ENCODE assay signal across 7 mouse cellular contexts in the genomic region with DNA sequence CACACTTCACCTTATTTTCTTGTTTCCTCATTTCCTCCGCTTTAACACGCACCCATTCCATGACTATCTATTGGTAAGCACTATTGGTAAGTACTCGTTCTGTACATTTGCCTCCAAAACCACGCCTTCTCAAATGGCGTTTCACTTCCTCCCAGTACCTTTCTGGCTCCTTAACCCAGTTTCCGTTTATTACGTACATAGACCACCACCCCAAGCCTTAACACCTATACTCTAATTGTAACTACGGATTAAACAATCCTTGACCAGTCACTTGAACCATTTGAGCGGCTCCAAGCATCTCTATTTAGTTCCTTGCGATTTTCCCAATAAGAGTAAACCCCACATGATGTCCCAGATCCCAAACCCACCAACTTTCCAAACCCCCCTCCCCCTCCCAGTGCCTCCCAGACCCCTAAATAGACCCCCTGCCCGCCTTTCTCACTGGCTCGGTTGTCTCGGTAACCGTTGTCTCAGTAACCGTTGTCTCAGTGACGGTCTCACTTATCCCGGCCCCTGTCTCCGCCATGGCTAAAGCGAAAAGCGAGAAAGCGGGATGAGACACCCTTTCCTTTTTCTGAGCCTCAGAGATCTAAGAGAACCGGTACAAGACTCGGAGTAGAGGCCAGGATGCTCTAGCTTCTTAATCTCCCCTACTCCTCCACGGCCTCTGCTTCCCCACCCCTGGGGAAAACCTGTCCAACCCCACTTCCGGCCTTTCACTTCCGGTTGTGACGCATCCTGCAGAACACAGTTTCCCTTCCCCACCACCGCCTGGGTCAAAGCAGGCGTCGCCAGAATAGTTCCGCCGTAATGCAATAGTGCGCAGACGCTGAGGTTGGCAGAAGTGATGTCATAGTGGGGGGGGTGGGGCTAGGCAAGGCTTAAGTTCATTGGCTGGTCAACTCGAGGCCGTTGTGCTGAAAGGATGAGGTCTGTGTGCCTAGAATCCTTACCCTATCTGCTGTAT. TPM values are rescaled to one million over a fixed set of nuclear protein-coding genes. Genes with fewer than 3 reads are reported as not detected.
DNase-seq lines count a peak whose midpoint lies in the region; ATAC-seq lines count a peak whose summit lies in the region.

A gene (minus strand): TSS at position 761 of the 967 bp plus-strand sequence.

- peak within 1 kb of the TSS; percentile 47; the same call in 1 of the 2 replicates for H3K27ac ChIP-seq in embryonic facial prominence, embryonic 11.5 days (replicated peaks; ENCODE audit: low read depth, low read length)
- H3K27ac ChIP-seq in limb, embryonic 10.5 days, result peak within 1 kb of the TSS; percentile 85
- peak within 1 kb of the TSS; percentile 85 for H3K27ac ChIP-seq in midbrain, embryonic 13.5 days

- H3K36me3 ChIP-seq in embryonic facial prominence, embryonic 11.5 days (replicated peaks; ENCODE audit: control insufficient read depth, insufficient read depth, low read depth, low read length), result no peaks in the 10 kb centered on the region
- H3K36me3 ChIP-seq in limb, embryonic 10.5 days, result peaks cover 39% of the 10 kb centered on the region
- peaks cover 30% of the 10 kb centered on the region for H3K36me3 ChIP-seq in midbrain, embryonic 13.5 days

- peak; percentile 93 for ATAC-seq in embryonic facial prominence, embryonic 11.5 days (replicated peaks; ENCODE audit: insufficient number of reproducible peaks, low FRiP score, low TSS enrichment, low read depth)
- peak; percentile 93 for ATAC-seq in granulocyte monocyte progenitor cell, adult 5-6 weeks (replicated peaks; ENCODE audit: poor library complexity, severe bottlenecking)
- ATAC-seq in midbrain, embryonic 13.5 days, result peak; percentile 96

- peak within 1 kb of the TSS; percentile 70 for H3K9ac ChIP-seq in embryonic facial prominence, embryonic 11.5 days (replicated peaks; ENCODE audit: low read length)
- peak within 1 kb of the TSS; percentile 72 for H3K9ac ChIP-seq in midbrain, embryonic 13.5 days (replicated peaks)

- DNase-seq in adrenal gland, postnatal 14 days, result peak; percentile 97
- peak; percentile 99 for DNase-seq in embryonic facial prominence, embryonic 11.5 days (ENCODE audit: low spot score)
- DNase-seq in kidney, adult 11 months, result peak; percentile 96
- DNase-seq in limb, embryonic 10.5 days (ENCODE audit: low spot score), result peak; percentile 97
- peak; percentile 86 for DNase-seq in spleen, adult 12 weeks (ENCODE audit: low spot score)

- peak within 1 kb of the TSS; percentile 61 for H3K4me2 ChIP-seq in embryonic facial prominence, embryonic 11.5 days (ENCODE audit: low read depth, low read length)
- H3K4me2 ChIP-seq in midbrain, embryonic 13.5 days (replicated peaks), result peak within 1 kb of the TSS; percentile 85

- H3K4me3 ChIP-seq in embryonic facial prominence, embryonic 11.5 days (ENCODE audit: low read depth, low read length), result peak within 1 kb of the TSS; percentile 73
- H3K4me3 ChIP-seq in limb, embryonic 10.5 days, result peak within 1 kb of the TSS; percentile 72
- H3K4me3 ChIP-seq in midbrain, embryonic 13.5 days (replicated peaks), result peak within 1 kb of the TSS; percentile 68

- peaks cover 2% of the 10 kb centered on the region; the same call in 1 of the 2 replicates for H3K27me3 ChIP-seq in embryonic facial prominence, embryonic 11.5 days (ENCODE audit: control insufficient read depth, insufficient read depth, low read length)
- peaks cover 17% of the 10 kb centered on the region for H3K27me3 ChIP-seq in limb, embryonic 10.5 days (ENCODE audit: low read depth, poor library complexity, severe bottlenecking)
- H3K27me3 ChIP-seq in midbrain, embryonic 13.5 days, result 0 out of 2 replicates have a peak, but pooled peaks cover 2% of the 10 kb centered on the region

- H3K9me3 ChIP-seq in embryonic facial prominence, embryonic 11.5 days (replicated peaks; ENCODE audit: control insufficient read depth, low read length), result no peaks in the 10 kb centered on the region
- H3K9me3 ChIP-seq in limb, embryonic 10.5 days (replicated peaks), result no peaks in the 10 kb centered on the region
- H3K9me3 ChIP-seq in midbrain, embryonic 13.5 days, result no peaks in the 10 kb centered on the region

- 2% methylated on average over 36 of the region's 36 CpGs for WGBS in embryonic facial prominence, embryonic 11.5 days
- 3% methylated on average over 36 of the region's 36 CpGs for WGBS in limb, embryonic 10.5 days
- 2% methylated on average over 36 of the region's 36 CpGs for WGBS in midbrain, embryonic 13.5 days

- H3K4me1 ChIP-seq in embryonic facial prominence, embryonic 11.5 days (ENCODE audit: control insufficient read depth, insufficient read depth, low read length), result no peaks in the 10 kb centered on the region
- peaks cover 25% of the 10 kb centered on the region for H3K4me1 ChIP-seq in limb, embryonic 10.5 days
- H3K4me1 ChIP-seq in midbrain, embryonic 13.5 days (replicated peaks), result peaks cover 31% of the 10 kb centered on the region

RNA-seq across cellular contexts. Expression of the gene that starts here (rescaled TPM):
- total RNA-seq in adrenal gland, postnatal 14 days (2021), result 77.1 and 81.0 TPM in 2 replicates
- polyA plus RNA-seq in embryonic facial prominence, embryonic 11.5 days (2014; fragmentation: Nextera tagmentation; extraction: Ambion mirVana), result 136 and 152 TPM in 2 replicates
- 81.0 and 96.9 TPM in 2 replicates for total RNA-seq in granulocyte monocyte progenitor cell, adult 5-6 weeks (2014; fragmentation: Nextera tagmentation)
- 91.6 and 110 TPM in 2 replicates for total RNA-seq in granulocyte monocyte progenitor cell, adult 5-6 weeks (2017)
- 152 and 174 TPM in 2 replicates for polyA plus RNA-seq in limb, embryonic 10.5 days (2016; fragmentation: Nextera tagmentation; extraction: Ambion mirVana)
- polyA plus RNA-seq in midbrain, embryonic 13.5 days (2015; fragmentation: Nextera tagmentation; extraction: Ambion mirVana), result 172 and 177 TPM in 2 replicates

Comparison
In these comparisons a context has a peak if more than half of its experiments do, and no peak if none do; other contexts are left out.
1. Peak in every context shown above with its lines: DNase-seq, ATAC-seq, H3K4me3 ChIP-seq and H3K27ac ChIP-seq.